Mouse (Mus musculus): ENCODE results near the gene Fip1l1. TPM values are rescaled to one million over a fixed set of nuclear protein-coding genes. Genes with fewer than 3 reads are reported as not detected.

Fip1l1 gene
- polyA plus RNA-seq, 1 experiment from 2014 or later = 88.7 TPM

DNA sequence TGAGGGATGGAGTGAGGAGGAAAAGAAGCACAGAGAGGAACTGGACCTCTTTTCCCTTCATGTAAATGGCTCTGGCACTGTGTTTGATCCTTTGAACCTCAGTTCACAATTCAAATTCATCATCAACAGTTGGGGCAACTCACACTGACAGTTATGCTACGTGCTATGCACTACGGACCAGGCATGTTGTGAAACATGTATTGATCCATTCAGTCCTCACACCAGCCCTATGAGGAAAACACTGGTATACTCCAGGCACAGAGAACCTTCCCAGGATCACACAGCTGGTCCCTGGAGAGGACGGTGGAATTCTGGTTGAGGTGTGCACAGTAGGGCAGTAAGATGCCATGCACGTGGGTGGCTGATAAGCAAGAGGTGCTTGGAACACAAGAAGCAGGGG is 105.3 kb downstream of the Fip1l1 start:
- ATAC-seq (replicated peaks; ENCODE audit: low FRiP score) (no peak), DNase-seq (ENCODE audit: low spot score) (no peak)
- Histone ChIP-seq H3K27me3 (replicated peaks; ENCODE audit: control insufficient read depth, insufficient read depth, low read length) (no peaks in the 10 kb centered on the region), H3K4me3 (ENCODE audit: low read depth, low read length) (no peak overlapping the region), H3K4me1 (replicated peaks; ENCODE audit: control insufficient read depth, insufficient read depth, low read length) (no peaks in the 10 kb centered on the region), H3K9ac (ENCODE audit: low read depth, low read length) (no peak overlapping the region), H3K36me3 (ENCODE audit: control insufficient read depth, insufficient read depth, low read length) (no peaks in the 10 kb centered on the region), H3K4me2 (no peak overlapping the region), H3K27ac (ENCODE audit: low read depth, low read length) (no peak overlapping the region), H3K9me3 (ENCODE audit: control insufficient read depth, low read length) (no peaks in the 10 kb centered on the region)
- 70% methylated on average over 4 of the region's 4 CpGs for WGBS

DNA sequence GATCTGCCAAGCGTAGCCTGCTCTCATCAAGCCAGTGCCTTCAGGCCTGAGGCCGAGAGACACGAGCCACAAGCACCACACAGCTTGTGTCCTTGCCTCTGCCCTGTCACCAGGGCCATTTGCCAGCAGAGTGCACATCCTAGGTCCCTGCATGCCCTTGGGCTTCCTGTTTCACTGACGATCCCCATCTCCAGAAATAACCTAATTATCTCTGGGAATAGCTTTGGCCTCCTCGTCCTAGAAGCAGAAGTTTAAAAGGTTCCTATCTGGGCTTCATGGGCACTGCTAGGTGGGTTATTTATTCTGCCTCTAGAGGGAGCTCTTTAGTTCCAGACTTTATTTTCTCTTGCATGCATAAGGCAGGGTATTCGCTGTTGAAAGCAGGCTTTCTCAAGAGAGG is 105.8 kb downstream of the Fip1l1 start:
- Histone ChIP-seq H3K4me1 (replicated peaks; ENCODE audit: control insufficient read depth, insufficient read depth, low read length) (no peaks in the 10 kb centered on the region), H3K4me3 (ENCODE audit: low read depth, low read length) (no peak overlapping the region), H3K36me3 (ENCODE audit: control insufficient read depth, insufficient read depth, low read length) (no peaks in the 10 kb centered on the region), H3K27me3 (replicated peaks; ENCODE audit: control insufficient read depth, insufficient read depth, low read length) (no peaks in the 10 kb centered on the region), H3K4me2 (no peak overlapping the region), H3K9me3 (ENCODE audit: control insufficient read depth, low read length) (no peaks in the 10 kb centered on the region), H3K9ac (ENCODE audit: low read depth, low read length) (no peak overlapping the region), H3K27ac (ENCODE audit: low read depth, low read length) (no peak overlapping the region)
- no peak for DNase-seq (ENCODE audit: low spot score)
- WGBS = 46% methylated on average over 6 of the region's 6 CpGs
- ATAC-seq (replicated peaks; ENCODE audit: low FRiP score) = no peak

DNA sequence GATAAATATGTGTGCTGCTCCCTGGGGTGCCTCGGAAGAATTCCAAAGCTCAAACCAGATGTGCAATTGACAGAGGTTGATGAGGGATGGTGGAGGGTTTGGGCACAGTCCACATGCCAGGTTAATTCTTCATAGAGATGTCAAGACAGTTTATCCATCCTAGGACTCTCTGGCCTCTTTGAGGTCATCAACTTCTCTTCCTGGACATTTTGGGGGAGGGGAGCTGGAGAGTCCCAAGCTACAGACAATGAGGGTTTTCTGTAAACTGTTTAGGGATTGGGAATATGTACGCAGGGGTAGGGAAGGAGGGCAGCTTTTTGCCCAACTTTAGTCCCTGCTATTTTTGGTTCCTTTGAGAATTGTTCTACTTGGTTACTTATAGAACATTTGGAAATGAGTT is 107.0 kb downstream of the Fip1l1 start:
- Histone ChIP-seq H3K27me3 (replicated peaks; ENCODE audit: control insufficient read depth, insufficient read depth, low read length) (no peaks in the 10 kb centered on the region), H3K36me3 (ENCODE audit: control insufficient read depth, insufficient read depth, low read length) (no peaks in the 10 kb centered on the region), H3K9ac (ENCODE audit: low read depth, low read length) (no peak overlapping the region), H3K4me2 (no peak overlapping the region), H3K4me1 (replicated peaks; ENCODE audit: control insufficient read depth, insufficient read depth, low read length) (no peaks in the 10 kb centered on the region), H3K27ac (ENCODE audit: low read depth, low read length) (no peak overlapping the region), H3K4me3 (ENCODE audit: low read depth, low read length) (no peak overlapping the region), H3K9me3 (ENCODE audit: control insufficient read depth, low read length) (no peaks in the 10 kb centered on the region)
- ATAC-seq (replicated peaks; ENCODE audit: low FRiP score) = no peak
- WGBS = 69% methylated on average over 2 of the region's 2 CpGs
- no peak for DNase-seq (ENCODE audit: low spot score)

DNA sequence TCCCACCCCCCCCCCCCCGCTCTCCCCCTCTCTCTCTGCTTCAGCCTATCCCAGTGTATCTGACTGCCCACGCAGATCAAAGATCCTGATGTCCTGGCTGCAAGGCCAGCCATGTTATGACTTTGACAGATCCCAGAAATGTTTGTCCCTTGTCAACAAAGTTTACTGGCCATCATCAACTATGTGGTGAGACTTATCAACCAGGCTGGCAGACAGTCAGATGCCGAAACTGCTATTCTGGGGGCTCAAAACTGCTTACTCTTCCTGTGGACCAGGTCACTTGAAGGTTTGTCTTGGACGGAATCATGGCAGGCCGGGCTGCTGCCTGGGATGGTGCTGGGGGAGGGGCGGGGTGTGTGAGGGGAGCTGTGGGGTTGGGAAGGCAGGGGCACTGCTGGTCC is 112.3 kb downstream of the Fip1l1 start:
- ATAC-seq (replicated peaks; ENCODE audit: low FRiP score) (no peak), DNase-seq (ENCODE audit: low spot score) (no peak)
- 48% methylated on average over 5 of the region's 6 CpGs for WGBS

DNA sequence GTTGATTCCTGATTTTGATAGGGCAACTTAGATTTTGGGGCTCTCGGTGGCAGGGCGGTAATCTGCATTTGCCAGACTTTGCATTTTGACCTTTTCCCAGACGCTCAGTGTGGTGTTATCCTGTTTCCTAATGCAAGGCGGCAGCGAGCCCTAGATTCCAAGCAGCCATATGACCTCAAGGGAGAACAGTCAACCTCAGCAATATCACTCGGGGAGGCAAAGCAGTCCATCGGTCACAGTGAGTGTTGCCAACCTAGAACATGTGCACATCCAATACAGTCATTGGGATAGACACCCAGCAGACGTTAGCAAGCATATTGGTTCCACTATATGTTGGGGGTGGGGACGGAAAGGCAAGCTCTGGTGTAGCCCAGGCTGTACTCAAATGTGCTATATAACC is 113.0 kb downstream of the Fip1l1 start:
- Histone ChIP-seq H3K27me3 (replicated peaks; ENCODE audit: control insufficient read depth, insufficient read depth, low read length) (no peaks in the 10 kb centered on the region), H3K36me3 (ENCODE audit: control insufficient read depth, insufficient read depth, low read length) (no peaks in the 10 kb centered on the region), H3K9ac (ENCODE audit: low read depth, low read length) (no peak overlapping the region), H3K9me3 (ENCODE audit: control insufficient read depth, low read length) (no peaks in the 10 kb centered on the region), H3K4me1 (replicated peaks; ENCODE audit: control insufficient read depth, insufficient read depth, low read length) (no peaks in the 10 kb centered on the region), H3K4me3 (ENCODE audit: low read depth, low read length) (no peak overlapping the region), H3K27ac (ENCODE audit: low read depth, low read length) (no peak overlapping the region), H3K4me2 (no peak overlapping the region)
- 63% methylated on average over 9 of the region's 9 CpGs for WGBS
- DNase-seq (ENCODE audit: low spot score) (no peak), ATAC-seq (replicated peaks; ENCODE audit: low FRiP score) (no peak)

More for the DNA sequence above, 112.3 kb downstream of the Fip1l1 start:
- Histone ChIP-seq H3K4me3 (ENCODE audit: low read depth, low read length) (no peak overlapping the region), H3K4me2 (no peak overlapping the region), H3K4me1 (replicated peaks; ENCODE audit: control insufficient read depth, insufficient read depth, low read length) (no peaks in the 10 kb centered on the region), H3K9ac (ENCODE audit: low read depth, low read length) (no peak overlapping the region), H3K36me3 (ENCODE audit: control insufficient read depth, insufficient read depth, low read length) (no peaks in the 10 kb centered on the region), H3K27me3 (replicated peaks; ENCODE audit: control insufficient read depth, insufficient read depth, low read length) (no peaks in the 10 kb centered on the region), H3K9me3 (ENCODE audit: control insufficient read depth, low read length) (no peaks in the 10 kb centered on the region), H3K27ac (ENCODE audit: low read depth, low read length) (no peak overlapping the region)

Other genes with a start within 250 kb of the Fip1l1 start
- gene Scfd2, start 3.7 kb upstream of the Fip1l1 start, polyA plus RNA-seq (2014; fragmentation: Nextera tagmentation; extraction: Ambion mirVana) = 20.7 and 21.8 TPM in 2 replicates
- 0.49 and 0.52 TPM in 2 replicates for gene Lnx1, start 167.5 kb downstream of the Fip1l1 start, polyA plus RNA-seq (2014; fragmentation: Nextera tagmentation; extraction: Ambion mirVana)

All from liver, embryonic 11.5 days (tissue).